Mouse (Mus musculus) forebrain, embryonic 14.5 days (tissue): ENCODE measurements around the gene Gramd1b. TPM values are rescaled to one million over a fixed set of nuclear protein-coding genes. Genes with fewer than 3 reads are reported as not detected.

Experiments
- ATAC-seq: fragments of 200-750 bp; cut with Nextera tagmentation; 2 replicates; pipeline ENCODE4 v1.8.0; 2017; ENCODE audit warnings: mild to moderate bottlenecking, moderate library complexity
- DNase-seq: peaks from one replicate; pipeline ENCODE4 v3.0.0-alpha.2; 2015; ENCODE audit warnings: low spot score
- H3K27ac ChIP-seq: fragments of 300-500 bp; sonication (generic); 2 replicates; pipeline ENCODE4 v1.5.1; 2014; ENCODE audit warnings: low read depth, mild to moderate bottlenecking, control low read depth, low read length, moderate library complexity
- H3K27me3 ChIP-seq: fragments of 300-500 bp; sonication (generic); replicated peaks from 2 replicates; pipeline ENCODE4 v1.6.1; 2014; ENCODE audit warnings: low read length, control low read depth, mixed read lengths; ENCODE audit not compliant: control insufficient read depth, insufficient read depth
- H3K36me3 ChIP-seq: fragments of 300-500 bp; sonication (generic); 2 replicates; pipeline ENCODE4 v1.6.1; 2014; ENCODE audit warnings: low read length, control low read depth; ENCODE audit not compliant: control insufficient read depth, insufficient read depth
- H3K4me1 ChIP-seq: fragments of 300-500 bp; sonication (generic); 2 replicates; pipeline ENCODE4 v1.6.1; 2014; ENCODE audit warnings: antibody characterized with exemption, low read length, control low read depth; ENCODE audit not compliant: control insufficient read depth, insufficient read depth
- H3K4me2 ChIP-seq: fragments of 300-500 bp; sonication (generic); 2 replicates; pipeline ENCODE4 v1.6.1; 2014; ENCODE audit warnings: mild to moderate bottlenecking, control low read depth, low read length
- H3K4me3 ChIP-seq: fragments of 300-500 bp; sonication (generic); 2 replicates; pipeline ENCODE4 v1.5.1; 2014; ENCODE audit warnings: low read depth, low read length, control low read depth
- H3K9ac ChIP-seq: fragments of 300-500 bp; sonication (generic); 2 replicates; pipeline ENCODE4 v1.6.1; 2014; ENCODE audit warnings: mild to moderate bottlenecking, low read length, control low read depth, moderate library complexity
- H3K9me3 ChIP-seq: fragments of 300-500 bp; sonication (generic); replicated peaks from 2 replicates; pipeline ENCODE4 v1.6.1; 2016; ENCODE audit warnings: low read length, control low read depth, mixed read lengths; ENCODE audit not compliant: control insufficient read depth
- WGBS: fragments of 180-500 bp; shearing (Covaris S2); extraction: QIAGEN DNeasy Blood & Tissue Kit; methylation state at CpG from one replicate; pipeline ENCODE4 v1.1.7; 2014; 5-methylcytosine and 5-hydroxymethylcytosine counted together
- polyA plus RNA-seq: library from polyadenylated mRNA; unstranded; fragments of >200 nt; fragmentation: Nextera tagmentation; extraction: Ambion mirVana; gene quantifications from 2 replicates; pipeline ENCODE4 v1.2.1, GENCODE M21; 2014

Gramd1b gene
- polyA plus RNA-seq, 1 experiment from 2014 or later, result 8.6 TPM

GRCm38 (mm10) chr9:40430969-40431368, 100.2 kb downstream of the Gramd1b start:
- H3K4me1 ChIP-seq, result no peaks in the 10 kb centered on the region
- no peak overlapping the region for H3K27ac ChIP-seq
- DNase-seq, result no peak
- no peak overlapping the region for H3K4me3 ChIP-seq
- no peaks in the 10 kb centered on the region for H3K9me3 ChIP-seq
- ATAC-seq, result no peak
- H3K9ac ChIP-seq, result no peak overlapping the region
- no peaks in the 10 kb centered on the region for H3K27me3 ChIP-seq
- no peaks in the 10 kb centered on the region for H3K36me3 ChIP-seq
- no peak overlapping the region for H3K4me2 ChIP-seq
- 86% methylated on average over 8 of the region's 8 CpGs for WGBS

GRCm38 (mm10) chr9:40427663-40428062, 103.5 kb downstream of the Gramd1b start:
- Histone ChIP-seq H3K4me2 (no peak overlapping the region), H3K9ac (no peak overlapping the region), H3K4me3 (no peak overlapping the region), H3K36me3 (no peaks in the 10 kb centered on the region), H3K9me3 (no peaks in the 10 kb centered on the region), H3K4me1 (no peaks in the 10 kb centered on the region), H3K27ac (no peak overlapping the region), H3K27me3 (no peaks in the 10 kb centered on the region)
- 86% methylated on average over 2 of the region's 2 CpGs for WGBS
- ATAC-seq (no peak), DNase-seq (no peak)

GRCm38 (mm10) chr9:40426282-40426964, 104.8 kb downstream of the Gramd1b start:
- Histone ChIP-seq H3K4me3 (no peak overlapping the region), H3K27me3 (no peaks in the 10 kb centered on the region), H3K27ac (no peak overlapping the region), H3K4me1 (no peaks in the 10 kb centered on the region), H3K9me3 (no peaks in the 10 kb centered on the region), H3K36me3 (no peaks in the 10 kb centered on the region), H3K4me2 (no peak overlapping the region), H3K9ac (no peak overlapping the region)
- 88% methylated on average over 9 of the region's 9 CpGs for WGBS
- DNase-seq, result no peak
- ATAC-seq, result no peak

- Histone ChIP-seq H3K9me3 (no peaks in the 10 kb centered on the region), H3K36me3 (no peaks in the 10 kb centered on the region), H3K4me1 (no peaks in the 10 kb centered on the region), H3K27ac (no peak overlapping the region), H3K4me3 (no peak overlapping the region), H3K9ac (no peak overlapping the region), H3K27me3 (no peaks in the 10 kb centered on the region), H3K4me2 (no peak overlapping the region)
- no peak for DNase-seq
- ATAC-seq, result no peak
Observed at GRCm38 (mm10) chr9:40424874-40425273, 106.3 kb downstream of the Gramd1b start.

- no peak overlapping the region for H3K9ac ChIP-seq
- no peaks in the 10 kb centered on the region for H3K27me3 ChIP-seq
- H3K9me3 ChIP-seq, result no peaks in the 10 kb centered on the region
- H3K4me2 ChIP-seq, result no peak overlapping the region
- H3K36me3 ChIP-seq, result no peaks in the 10 kb centered on the region
- no peak overlapping the region for H3K4me3 ChIP-seq
- no peak for ATAC-seq
- H3K4me1 ChIP-seq, result no peaks in the 10 kb centered on the region
- 87% methylated on average over 6 of the region's 6 CpGs for WGBS
- no peak overlapping the region for H3K27ac ChIP-seq
- no peak for DNase-seq
Observed at GRCm38 (mm10) chr9:40423427-40423867, 107.7 kb downstream of the Gramd1b start.

GRCm38 (mm10) chr9:40422368-40423057, 108.7 kb downstream of the Gramd1b start:
- Histone ChIP-seq H3K9me3 (no peaks in the 10 kb centered on the region), H3K9ac (no peak overlapping the region), H3K4me1 (no peaks in the 10 kb centered on the region), H3K4me2 (no peak overlapping the region), H3K36me3 (no peaks in the 10 kb centered on the region), H3K4me3 (no peak overlapping the region), H3K27me3 (no peaks in the 10 kb centered on the region), H3K27ac (no peak overlapping the region)
- ATAC-seq (no peak), DNase-seq (no peak)
- WGBS, result 78% methylated on average over 11 of the region's 11 CpGs

GRCm38 (mm10) chr9:40420652-40421335, 110.4 kb downstream of the Gramd1b start:
- Histone ChIP-seq H3K4me2 (no peak overlapping the region), H3K27me3 (no peaks in the 10 kb centered on the region), H3K27ac (no peak overlapping the region), H3K4me1 (no peaks in the 10 kb centered on the region), H3K9ac (no peak overlapping the region), H3K4me3 (no peak overlapping the region), H3K9me3 (no peaks in the 10 kb centered on the region), H3K36me3 (no peaks in the 10 kb centered on the region)
- WGBS, result 84% methylated on average over 15 of the region's 15 CpGs
- no peak for ATAC-seq
- no peak for DNase-seq

- WGBS, result 89% methylated on average over 5 of the region's 5 CpGs
- H3K4me3 ChIP-seq, result no peak overlapping the region
- no peak overlapping the region for H3K9ac ChIP-seq
- no peak overlapping the region for H3K27ac ChIP-seq
- no peaks in the 10 kb centered on the region for H3K9me3 ChIP-seq
- no peaks in the 10 kb centered on the region for H3K27me3 ChIP-seq
- no peak for ATAC-seq
- H3K36me3 ChIP-seq, result no peaks in the 10 kb centered on the region
- no peak for DNase-seq
- H3K4me2 ChIP-seq, result no peak overlapping the region
- no peaks in the 10 kb centered on the region for H3K4me1 ChIP-seq
Observed at GRCm38 (mm10) chr9:40418803-40419202, 112.4 kb downstream of the Gramd1b start.

- DNase-seq (no peak), ATAC-seq (no peak)
- H3K9ac ChIP-seq, result no peak overlapping the region
- H3K27me3 ChIP-seq, result no peaks in the 10 kb centered on the region
- no peak overlapping the region for H3K4me2 ChIP-seq
- no peaks in the 10 kb centered on the region for H3K9me3 ChIP-seq
- WGBS, result 87% methylated on average over 7 of the region's 7 CpGs
- no peaks in the 10 kb centered on the region for H3K4me1 ChIP-seq
- H3K4me3 ChIP-seq, result no peak overlapping the region
- no peak overlapping the region for H3K27ac ChIP-seq
- no peaks in the 10 kb centered on the region for H3K36me3 ChIP-seq
Observed at GRCm38 (mm10) chr9:40416150-40416549, 115.0 kb downstream of the Gramd1b start.
